Mouse (Mus musculus): ENCODE data around the gene Thnsl2. TPM values are rescaled to one million over a fixed set of nuclear protein-coding genes. Genes with fewer than 3 reads are reported as not detected.

The Thnsl2 gene
- polyA plus RNA-seq, 1 experiment from 2014 or later = 4.9 TPM

DNA sequence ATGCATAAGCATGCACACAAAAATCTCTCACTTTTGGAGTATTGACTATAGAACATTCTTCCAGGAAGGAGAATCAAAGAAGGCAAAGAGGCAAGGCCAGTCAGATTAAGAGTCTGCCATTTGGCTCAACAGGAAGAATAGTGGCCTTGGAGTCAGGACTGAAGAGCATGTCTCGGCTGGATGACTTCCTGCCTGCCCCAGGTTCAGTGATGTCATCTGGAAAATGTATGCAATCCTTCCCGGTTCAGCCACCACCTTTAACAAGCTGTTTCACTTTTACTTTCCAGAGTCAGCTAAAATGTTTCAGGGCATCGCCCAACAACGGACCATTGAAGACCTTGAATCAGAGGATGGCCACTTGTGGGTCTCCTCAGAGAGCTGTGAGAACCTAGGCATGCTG lies 55.2 kb downstream of the Thnsl2 start:
- no peak overlapping the region for H3K4me2 ChIP-seq (replicated peaks)
- 66% methylated on average over 4 of the region's 4 CpGs for WGBS
- H3K4me3 ChIP-seq = no peak overlapping the region
- no peaks in the 10 kb centered on the region for H3K27me3 ChIP-seq
- H3K27ac ChIP-seq = no peak overlapping the region
- ATAC-seq (ENCODE audit: insufficient number of reproducible peaks, insufficient read depth, low FRiP score, low TSS enrichment) = no peak
- no peaks in the 10 kb centered on the region for H3K4me1 ChIP-seq
- no peak overlapping the region for H3K9ac ChIP-seq
- no peaks in the 10 kb centered on the region for H3K9me3 ChIP-seq
- no peaks in the 10 kb centered on the region for H3K36me3 ChIP-seq

DNA sequence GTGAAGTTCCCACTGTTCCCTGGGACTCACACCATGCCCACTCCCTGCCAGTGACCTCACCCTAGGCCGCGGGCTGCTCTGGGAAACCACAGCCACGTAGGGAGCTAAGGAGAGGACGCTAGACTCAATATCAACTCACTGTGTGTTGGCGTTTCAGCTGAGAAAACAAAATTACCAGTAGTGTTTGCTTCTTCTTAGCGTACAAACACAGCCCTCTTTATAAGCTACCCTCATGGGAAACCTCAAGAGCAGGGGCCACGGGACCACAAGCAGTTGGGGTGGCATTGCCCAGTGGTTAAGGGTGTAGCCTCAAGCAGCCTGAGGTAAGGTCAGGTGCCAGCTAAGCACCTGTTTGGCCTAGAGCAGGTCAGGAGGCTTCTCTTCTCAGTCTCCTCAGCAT lies 60.8 kb downstream of the Thnsl2 start:
- Histone ChIP-seq H3K9me3 (no peaks in the 10 kb centered on the region), H3K36me3 (no peaks in the 10 kb centered on the region), H3K4me3 (no peak overlapping the region), H3K27me3 (no peaks in the 10 kb centered on the region), H3K27ac (no peak overlapping the region), H3K4me1 (no peaks in the 10 kb centered on the region), H3K4me2 (replicated peaks) (no peak overlapping the region), H3K9ac (no peak overlapping the region)
- 79% methylated on average over 7 of the region's 7 CpGs for WGBS
- ATAC-seq (ENCODE audit: insufficient number of reproducible peaks, insufficient read depth, low FRiP score, low TSS enrichment) = no peak

DNA sequence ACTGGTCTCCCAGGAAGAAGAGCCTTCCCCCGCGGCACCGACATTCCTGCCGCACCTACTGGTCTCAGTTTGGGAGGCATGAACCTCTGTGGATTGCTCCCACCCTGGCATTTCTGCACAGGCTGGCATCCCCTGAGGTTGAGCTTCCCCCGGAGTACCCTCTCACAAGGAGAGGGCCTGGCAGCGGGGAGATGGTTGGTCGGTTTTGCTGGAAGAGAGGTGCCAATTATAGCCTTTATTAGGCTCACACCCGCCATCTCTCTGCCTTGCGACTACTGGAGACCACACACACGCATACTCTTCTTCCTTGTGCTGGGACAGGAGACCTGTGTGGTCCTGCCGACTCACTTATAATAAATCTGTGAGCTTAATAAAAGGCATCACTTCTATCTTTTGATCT lies 62.2 kb downstream of the Thnsl2 start:
- Histone ChIP-seq H3K36me3 (no peaks in the 10 kb centered on the region), H3K4me3 (no peak overlapping the region), H3K9me3 (no peaks in the 10 kb centered on the region), H3K27me3 (no peaks in the 10 kb centered on the region), H3K27ac (no peak overlapping the region), H3K4me2 (replicated peaks) (no peak overlapping the region), H3K9ac (no peak overlapping the region), H3K4me1 (no peaks in the 10 kb centered on the region)
- WGBS = 79% methylated on average over 11 of the region's 11 CpGs
- no peak for ATAC-seq (ENCODE audit: insufficient number of reproducible peaks, insufficient read depth, low FRiP score, low TSS enrichment)

DNA sequence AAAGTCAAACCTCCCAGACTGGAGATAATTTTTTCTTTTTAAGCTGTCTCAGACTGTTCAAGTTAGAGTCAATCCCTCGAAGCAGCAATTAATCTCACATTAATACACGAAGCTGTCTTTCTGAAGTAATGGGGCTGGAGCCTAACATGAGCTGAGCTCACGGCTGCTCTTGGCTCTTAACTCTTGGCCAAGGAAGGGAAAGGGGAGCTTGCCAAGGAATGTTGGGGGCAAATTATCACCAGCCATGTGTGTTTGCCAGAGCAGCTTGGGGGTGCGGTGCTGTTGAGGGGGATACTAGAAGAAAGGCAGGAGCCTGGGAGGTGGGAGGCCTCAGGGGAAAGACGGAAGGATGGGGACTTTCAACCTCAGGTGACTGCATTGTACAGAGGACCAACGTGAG lies 63.0 kb downstream of the Thnsl2 start:
- no peaks in the 10 kb centered on the region for H3K36me3 ChIP-seq
- no peak for ATAC-seq (ENCODE audit: insufficient number of reproducible peaks, insufficient read depth, low FRiP score, low TSS enrichment)
- H3K27ac ChIP-seq = no peak overlapping the region
- H3K4me1 ChIP-seq = no peaks in the 10 kb centered on the region
- no peak overlapping the region for H3K9ac ChIP-seq
- H3K4me2 ChIP-seq (replicated peaks) = no peak overlapping the region
- H3K27me3 ChIP-seq = no peaks in the 10 kb centered on the region
- no peaks in the 10 kb centered on the region for H3K9me3 ChIP-seq
- 72% methylated on average over 6 of the region's 6 CpGs for WGBS
- no peak overlapping the region for H3K4me3 ChIP-seq

Other genes starting within 250 kb of the Thnsl2 start
- gene Tex37, start 225.5 kb downstream of the Thnsl2 start, polyA plus RNA-seq (2016; fragmentation: Nextera tagmentation; extraction: Ambion mirVana) = not detected in 2 replicates
- 1.3 and 1.7 TPM in 2 replicates for gene Foxi3, start 187.9 kb downstream of the Thnsl2 start, polyA plus RNA-seq (2016; fragmentation: Nextera tagmentation; extraction: Ambion mirVana)
- gene Fabp1, start 55.4 kb upstream of the Thnsl2 start, polyA plus RNA-seq (2016; fragmentation: Nextera tagmentation; extraction: Ambion mirVana) = not detected in 2 replicates
- gene Krcc1, start 127.2 kb upstream of the Thnsl2 start, polyA plus RNA-seq (2016; fragmentation: Nextera tagmentation; extraction: Ambion mirVana) = 33.0 and 37.3 TPM in 2 replicates
- 2.5 and 2.8 TPM in 2 replicates for gene Smyd1, start 177.8 kb upstream of the Thnsl2 start, polyA plus RNA-seq (2016; fragmentation: Nextera tagmentation; extraction: Ambion mirVana)
- gene Cd8b1, start 178.3 kb upstream of the Thnsl2 start, polyA plus RNA-seq (2016; fragmentation: Nextera tagmentation; extraction: Ambion mirVana) = 0.14 TPM in 1 of 2 replicates, not detected in the other
- gene Cd8a, start 229.0 kb upstream of the Thnsl2 start, polyA plus RNA-seq (2016; fragmentation: Nextera tagmentation; extraction: Ambion mirVana) = not detected in 2 replicates